In the genomic region with DNA sequence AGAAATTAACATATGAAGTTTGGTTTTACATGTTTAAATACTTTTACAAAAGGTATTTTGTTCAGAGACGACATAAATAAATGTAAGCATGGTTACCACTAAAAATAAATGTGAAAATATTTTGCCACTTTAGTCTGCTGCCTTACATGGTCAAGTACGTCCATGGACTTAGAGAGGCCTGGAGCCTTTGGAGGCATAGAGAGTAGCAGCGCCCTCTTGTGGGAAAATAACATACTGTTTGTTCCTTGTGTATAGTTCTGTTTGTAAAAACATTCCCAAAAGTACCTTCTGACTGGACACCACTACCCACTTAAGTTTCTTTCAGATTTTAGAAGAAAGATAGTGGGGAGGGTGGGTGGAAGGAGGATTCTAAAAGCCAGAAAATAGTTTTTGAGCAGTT, we compare ENCODE assay signal across 10 mouse cellular contexts. TPM values are rescaled to one million over a fixed set of nuclear protein-coding genes. Genes with fewer than 3 reads are reported as not detected.
DNase-seq lines count a peak whose midpoint lies in the region; ATAC-seq and TF ChIP-seq lines count a peak whose summit lies in the region.
"Had no signal": no experiment of that assay in that cellular context is flagged by ENCODE, and none has a peak within 500 bp of the region (broad histone marks: within the 10 kb centered on the region; RNA-seq: fewer than 3 reads in every experiment).

No protein-coding gene starts in this region.

- no peaks in the 10 kb centered on the region for H3K4me1 ChIP-seq in stomach, postnatal 0 days (replicated peaks; ENCODE audit: control insufficient read depth, insufficient read depth)
- H3K4me1 ChIP-seq in midbrain, embryonic 15.5 days: peaks cover 42% of the 10 kb centered on the region

- peak; percentile 82 for TF ChIP-seq CTCF in stomach, postnatal 0 days (IDR thresholded peaks at IDR 0.05; ENCODE audit: low read depth)

- no peak overlapping the region for H3K27ac ChIP-seq in stomach, postnatal 0 days (replicated peaks)
- no peak overlapping the region for H3K27ac ChIP-seq in midbrain, embryonic 15.5 days
- H3K27ac ChIP-seq: embryonic facial prominence, embryonic 13.5 days; limb, embryonic 12.5 days had no signal

- intact Hi-C loops in heart, postnatal 25 days (cut with DNase I): no loop called here

- H3K27me3 ChIP-seq in stomach, postnatal 0 days (ENCODE audit: control insufficient read depth, insufficient read depth, low read length): no peaks in the 10 kb centered on the region
- H3K27me3 ChIP-seq in midbrain, embryonic 15.5 days (replicated peaks): no peaks in the 10 kb centered on the region
- H3K27me3 ChIP-seq: embryonic facial prominence, embryonic 13.5 days; limb, embryonic 12.5 days had no signal

- peaks cover 10% of the 10 kb centered on the region for H3K36me3 ChIP-seq in stomach, postnatal 0 days (ENCODE audit: control insufficient read depth, insufficient read depth, low read length)
- H3K36me3 ChIP-seq in midbrain, embryonic 15.5 days (replicated peaks): peaks cover 3% of the 10 kb centered on the region; the same call in 1 of the 2 replicates

- H3K9me3 ChIP-seq in stomach, postnatal 0 days (ENCODE audit: control insufficient read depth, low read length): no peaks in the 10 kb centered on the region
- H3K9me3 ChIP-seq in midbrain, embryonic 15.5 days: no peaks in the 10 kb centered on the region
- H3K9me3 ChIP-seq: embryonic facial prominence, embryonic 13.5 days; limb, embryonic 12.5 days had no signal

- 35% methylated on average over 3 of the region's 3 CpGs for WGBS in stomach, postnatal 0 days
- WGBS in midbrain, embryonic 15.5 days: 40% methylated on average over 3 of the region's 3 CpGs

- H3K4me2 ChIP-seq in stomach, postnatal 0 days (replicated peaks; ENCODE audit: low read depth): no peak overlapping the region
- no peak overlapping the region for H3K4me2 ChIP-seq in midbrain, embryonic 15.5 days
- H3K4me2 ChIP-seq: embryonic facial prominence, embryonic 13.5 days; limb, embryonic 12.5 days had no signal

- H3K4me3 ChIP-seq in stomach, postnatal 0 days (ENCODE audit: low read depth, low read length): no peak overlapping the region
- no peak overlapping the region for H3K4me3 ChIP-seq in midbrain, embryonic 15.5 days
- H3K4me3 ChIP-seq: embryonic facial prominence, embryonic 13.5 days; limb, embryonic 12.5 days had no signal

- peak; percentile 60; the same call in 1 of the 2 replicates for ATAC-seq in stomach, postnatal 0 days (ENCODE audit: low FRiP score, low TSS enrichment)
- no peak for ATAC-seq in midbrain, embryonic 15.5 days (replicated peaks)

- peak; percentile 52 for DNase-seq in heart, adult 8-10 months (ENCODE audit: low spot score)
- DNase-seq in heart, postnatal 25 days (ENCODE audit: low spot score): no peak
- DNase-seq in right cerebral cortex, adult 18-20 months: peak; percentile 22
- DNase-seq in right cerebral cortex, postnatal 36 days (ENCODE audit: low spot score in 2 of 2): no peak
- DNase-seq in ZHBTc4 (ENCODE audit: low read depth, low spot score): peak; percentile 77
- peak; percentile 69 for DNase-seq in heart, postnatal 4 days
- peak; percentile 31 for DNase-seq in stomach, postnatal 0 days (ENCODE audit: low spot score)

- no peak overlapping the region for H3K9ac ChIP-seq in stomach, postnatal 0 days (ENCODE audit: low read length)
- H3K9ac ChIP-seq in midbrain, embryonic 15.5 days: no peak overlapping the region
- H3K9ac ChIP-seq: embryonic facial prominence, embryonic 13.5 days; limb, embryonic 12.5 days had no signal

- TF ChIP-seq EP300 in stomach, postnatal 0 days (optimal IDR thresholded peaks at IDR 0.05): no peak

RNA-seq across cellular contexts. Expression of gene Pitpnb, which starts 34.0 kb away (rescaled TPM):
- total RNA-seq in heart, adult 8-10 months (2022): 10 to 100 TPM; 36.5 to 43.9 (median 39.8) TPM
- 10 to 100 TPM; 38.1 to 38.4 TPM for total RNA-seq in heart, postnatal 25 days (2021)
- 10 to 100 TPM; 63.4 to 64.7 TPM for total RNA-seq in heart, postnatal 4 days (2021)
- 61.2 and 62.5 TPM in 2 replicates for polyA plus RNA-seq in stomach, postnatal 0 days (2015; fragmentation: Nextera tagmentation; extraction: Ambion mirVana)
- 98.0 and 102 TPM in 2 replicates for polyA plus RNA-seq in midbrain, embryonic 15.5 days (2015; fragmentation: Nextera tagmentation; extraction: Ambion mirVana)

RNA-seq across cellular contexts. Expression of gene Mn1, which starts 52.6 kb away (rescaled TPM):
- 10 to 100 TPM; 13.9 to 21.6 (median 19.8) TPM for total RNA-seq in heart, adult 8-10 months (2022)
- total RNA-seq in heart, postnatal 25 days (2021): 10 to 100 TPM; 16.7 to 20.5 TPM
- 10 to 100 TPM; 16.5 to 17.7 TPM for total RNA-seq in heart, postnatal 4 days (2021)
- polyA plus RNA-seq in stomach, postnatal 0 days (2015; fragmentation: Nextera tagmentation; extraction: Ambion mirVana): 4.9 and 5.6 TPM in 2 replicates
- polyA plus RNA-seq in midbrain, embryonic 15.5 days (2015; fragmentation: Nextera tagmentation; extraction: Ambion mirVana): 60.1 and 64.8 TPM in 2 replicates

Comparison
In these comparisons a context has a peak if more than half of its experiments do, and no peak if none do; other contexts are left out.
1. DNase-seq: peak in heart, adult 8-10 months (single experiment), right cerebral cortex, adult 18-20 months (single experiment), ZHBTc4 (single experiment), heart, postnatal 4 days (single experiment) and stomach, postnatal 0 days (single experiment); none in heart, postnatal 25 days (single experiment) and right cerebral cortex, postnatal 36 days (0 of 2).